Mouse (Mus musculus): ENCODE data around the gene Gopc. TPM values are rescaled to one million over a fixed set of nuclear protein-coding genes. Genes with fewer than 3 reads are reported as not detected.
A peak's percentile ranks its signal among the peaks of the same experiment; 100 is the strongest.

The Gopc gene
- total and polyA plus RNA-seq, 2 experiments from 2014 or later: 7.4 to 10.1 TPM

DNA sequence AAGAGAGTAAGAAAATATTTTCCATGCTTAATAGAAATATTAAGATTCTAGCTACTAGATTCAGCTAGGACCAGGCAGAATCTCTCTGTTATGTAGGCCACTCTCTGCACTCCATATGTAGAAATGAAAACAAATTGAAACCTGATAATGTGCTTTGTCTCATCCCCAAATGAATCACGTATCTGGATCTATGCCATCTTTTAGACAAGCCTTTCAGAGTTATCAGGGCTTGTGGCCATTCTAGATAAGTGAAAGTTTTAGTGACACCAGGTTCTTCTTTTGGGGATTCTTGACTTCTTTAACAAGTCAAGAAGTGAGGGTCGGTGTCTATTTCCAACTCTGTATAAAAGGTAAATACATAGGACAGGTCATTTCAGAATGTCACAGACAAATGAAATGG is 16.8 kb upstream of the Gopc start:
- Histone ChIP-seq H3K9ac (replicated peaks; ENCODE audit: low read depth, low read length) (no peak overlapping the region), H3K9me3 (replicated peaks; ENCODE audit: control insufficient read depth, low read length) (no peaks in the 10 kb centered on the region), H3K4me1 (ENCODE audit: control insufficient read depth, insufficient read depth) (no peaks in the 10 kb centered on the region), H3K27me3 (ENCODE audit: control insufficient read depth, insufficient read depth, low read length) (no peaks in the 10 kb centered on the region), H3K36me3 (replicated peaks; ENCODE audit: control insufficient read depth, insufficient read depth, low read length) (no peaks in the 10 kb centered on the region), H3K4me2 (ENCODE audit: low read depth, low read length) (no peak overlapping the region), H3K4me3 (ENCODE audit: low read depth, low read length) (no peak overlapping the region), H3K27ac (ENCODE audit: low read depth) (no peak overlapping the region)
- DNase-seq (ENCODE audit: low spot score) (no peak), ATAC-seq (ENCODE audit: insufficient read depth, low read depth) (no peak)
- TF ChIP-seq CTCF (IDR thresholded peaks at IDR 0.05; ENCODE audit: low read depth) (no peak), EP300 (IDR thresholded peaks at IDR 0.05; ENCODE audit: low read depth) (no peak)
- 60% methylated on average over 2 of the region's 2 CpGs for WGBS

DNA sequence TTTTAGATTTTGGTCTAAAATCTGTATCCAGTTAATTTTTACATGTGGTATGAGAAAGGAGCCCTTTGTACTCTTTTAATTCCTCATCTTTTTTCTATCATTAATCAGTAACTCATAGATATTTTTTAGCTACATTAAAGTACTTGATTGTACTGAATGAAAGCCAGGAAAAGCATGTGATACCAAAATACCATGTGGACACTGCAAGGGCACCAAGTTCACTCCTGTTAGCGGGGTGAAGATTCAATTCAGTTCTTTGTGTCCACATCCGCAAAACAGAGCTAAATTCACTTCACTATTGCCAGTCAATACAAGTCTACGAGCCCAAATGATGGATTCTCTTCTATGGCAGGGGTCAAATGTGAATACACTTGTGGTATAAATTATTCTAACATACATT is 14.7 kb upstream of the Gopc start:
- Histone ChIP-seq H3K9me3 (replicated peaks; ENCODE audit: control insufficient read depth, low read length) (no peaks in the 10 kb centered on the region), H3K4me3 (ENCODE audit: low read depth, low read length) (no peak overlapping the region), H3K4me1 (ENCODE audit: control insufficient read depth, insufficient read depth) (no peaks in the 10 kb centered on the region), H3K27me3 (ENCODE audit: control insufficient read depth, insufficient read depth, low read length) (no peaks in the 10 kb centered on the region), H3K4me2 (ENCODE audit: low read depth, low read length) (no peak overlapping the region), H3K36me3 (replicated peaks; ENCODE audit: control insufficient read depth, insufficient read depth, low read length) (no peaks in the 10 kb centered on the region), H3K9ac (replicated peaks; ENCODE audit: low read depth, low read length) (no peak overlapping the region), H3K27ac (ENCODE audit: low read depth) (no peak overlapping the region)
- TF ChIP-seq CTCF (IDR thresholded peaks at IDR 0.05; ENCODE audit: low read depth) (no peak), EP300 (IDR thresholded peaks at IDR 0.05; ENCODE audit: low read depth) (no peak)
- WGBS: 82% methylated on average over 3 of the region's 3 CpGs
- no peak for ATAC-seq (ENCODE audit: insufficient read depth, low read depth)
- DNase-seq (ENCODE audit: low spot score): no peak

GRCm38 (mm10) chr10:52391208-52391607 is 9.3 kb upstream of the Gopc start:
- Histone ChIP-seq H3K9ac (replicated peaks; ENCODE audit: low read depth, low read length) (no peak overlapping the region), H3K9me3 (replicated peaks; ENCODE audit: control insufficient read depth, low read length) (no peaks in the 10 kb centered on the region), H3K27ac (ENCODE audit: low read depth) (no peak overlapping the region), H3K4me1 (ENCODE audit: control insufficient read depth, insufficient read depth) (no peaks in the 10 kb centered on the region), H3K4me3 (ENCODE audit: low read depth, low read length) (no peak overlapping the region), H3K27me3 (ENCODE audit: control insufficient read depth, insufficient read depth, low read length) (no peaks in the 10 kb centered on the region), H3K4me2 (ENCODE audit: low read depth, low read length) (no peak overlapping the region), H3K36me3 (replicated peaks; ENCODE audit: control insufficient read depth, insufficient read depth, low read length) (no peaks in the 10 kb centered on the region)
- DNase-seq (ENCODE audit: low spot score): no peak
- WGBS: 50% methylated on average over 2 of the region's 2 CpGs
- TF ChIP-seq EP300 (IDR thresholded peaks at IDR 0.05; ENCODE audit: low read depth) (no peak), CTCF (IDR thresholded peaks at IDR 0.05; ENCODE audit: low read depth) (no peak)
- no peak for ATAC-seq (ENCODE audit: insufficient read depth, low read depth)

DNA sequence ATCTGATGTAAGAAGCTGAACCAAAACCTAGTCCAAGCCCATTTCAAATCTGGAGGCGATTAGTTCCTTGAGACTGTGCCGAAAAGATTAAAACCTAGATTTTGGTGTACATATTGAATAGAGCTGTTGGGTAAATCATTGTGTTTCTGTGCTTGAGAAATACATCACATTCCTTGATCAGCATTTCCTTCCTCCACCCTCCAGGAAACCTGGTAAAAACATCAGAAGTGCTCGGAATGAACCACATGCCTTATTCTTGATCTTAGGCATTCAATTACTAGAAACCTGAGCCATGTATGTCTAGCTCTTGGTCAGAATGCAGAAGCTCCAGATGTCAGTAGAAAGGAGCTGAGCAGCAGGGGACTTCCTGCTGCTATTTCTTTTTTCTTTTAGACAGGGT is 7.5 kb upstream of the Gopc start:
- Histone ChIP-seq H3K27ac (ENCODE audit: low read depth) (peak overlapping the region; percentile 73), H3K4me1 (ENCODE audit: control insufficient read depth, insufficient read depth) (no peaks in the 10 kb centered on the region), H3K9ac (replicated peaks; ENCODE audit: low read depth, low read length) (no peak overlapping the region), H3K9me3 (replicated peaks; ENCODE audit: control insufficient read depth, low read length) (no peaks in the 10 kb centered on the region), H3K4me3 (ENCODE audit: low read depth, low read length) (no peak overlapping the region), H3K27me3 (ENCODE audit: control insufficient read depth, insufficient read depth, low read length) (no peaks in the 10 kb centered on the region), H3K4me2 (ENCODE audit: low read depth, low read length) (no peak overlapping the region), H3K36me3 (replicated peaks; ENCODE audit: control insufficient read depth, insufficient read depth, low read length) (no peaks in the 10 kb centered on the region)
- TF ChIP-seq EP300 (IDR thresholded peaks at IDR 0.05; ENCODE audit: low read depth) (0 out of 2 replicates have a peak, but pooled peaks have one; percentile 42), CTCF (IDR thresholded peaks at IDR 0.05; ENCODE audit: low read depth) (no peak)
- ATAC-seq (ENCODE audit: insufficient read depth, low read depth): no peak
- WGBS: 68% methylated on average over 3 of the region's 3 CpGs
- DNase-seq (ENCODE audit: low spot score): no peak

DNA sequence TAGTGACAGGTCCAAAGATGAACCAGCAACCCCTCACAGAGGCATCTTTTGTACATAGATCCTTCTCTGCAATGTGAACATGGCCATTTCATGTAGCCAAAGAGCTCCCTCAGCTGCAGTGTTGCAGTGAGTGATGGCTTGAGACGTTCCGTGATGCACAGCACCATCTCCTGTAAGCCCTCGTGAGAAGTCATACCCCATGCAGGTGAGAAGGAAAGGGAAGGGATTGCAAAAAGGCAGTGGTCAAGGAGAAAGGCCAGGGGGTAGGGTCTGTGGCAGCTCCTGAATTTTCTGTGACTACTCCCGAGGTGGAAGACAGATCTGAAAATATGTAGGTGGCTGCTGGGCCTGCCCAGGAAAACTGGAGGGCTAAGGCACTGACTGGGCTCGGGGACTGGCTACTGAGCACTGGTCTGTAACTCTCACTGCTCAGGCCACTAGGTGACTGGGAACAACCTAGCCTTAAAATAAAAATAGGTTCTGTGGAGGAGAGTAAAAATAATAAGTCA is 7.1 kb upstream of the Gopc start, which contains the start of gene Nepn:
Gene Nepn, plus strand, starts transcription at position 51 of the 509 bp plus-strand sequence.
- H3K9me3 ChIP-seq (replicated peaks; ENCODE audit: control insufficient read depth, low read length): no peaks in the 10 kb centered on the region
- peak within 1 kb of the TSS; percentile 73 for H3K27ac ChIP-seq (ENCODE audit: low read depth)
- no peak within 1 kb of the TSS for H3K4me3 ChIP-seq (ENCODE audit: low read depth, low read length)
- H3K4me1 ChIP-seq (ENCODE audit: control insufficient read depth, insufficient read depth): no peaks in the 10 kb centered on the region
- ATAC-seq (ENCODE audit: insufficient read depth, low read depth) (no peak), DNase-seq (ENCODE audit: low spot score) (no peak)
- H3K36me3 ChIP-seq (replicated peaks; ENCODE audit: control insufficient read depth, insufficient read depth, low read length): no peaks in the 10 kb centered on the region
- TF ChIP-seq CTCF (IDR thresholded peaks at IDR 0.05; ENCODE audit: low read depth) (no peak), EP300 (IDR thresholded peaks at IDR 0.05; ENCODE audit: low read depth) (no peak)
- no peaks in the 10 kb centered on the region for H3K27me3 ChIP-seq (ENCODE audit: control insufficient read depth, insufficient read depth, low read length)
- H3K9ac ChIP-seq (replicated peaks; ENCODE audit: low read depth, low read length): no peak within 1 kb of the TSS
- H3K4me2 ChIP-seq (ENCODE audit: low read depth, low read length): no peak within 1 kb of the TSS
- WGBS: 56% methylated on average over 5 of the region's 5 CpGs

DNA sequence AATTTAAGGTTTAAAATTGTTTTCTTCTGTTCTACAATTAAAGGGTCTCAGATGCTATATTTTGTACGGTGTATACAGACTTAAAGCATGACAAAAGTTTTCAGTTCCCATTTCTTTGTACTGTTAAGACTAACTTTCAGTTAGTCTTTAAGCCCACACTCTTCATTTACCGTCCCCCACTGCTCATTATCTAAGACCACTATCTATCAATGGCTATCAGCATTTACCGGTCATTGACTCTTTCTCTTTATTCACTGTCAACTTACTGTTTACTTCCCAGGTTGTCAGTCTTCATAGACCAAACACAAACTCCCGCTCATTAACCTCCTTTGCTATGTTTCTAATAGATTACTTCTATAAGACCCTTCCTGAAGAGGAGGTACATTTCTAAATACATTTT is 5.3 kb upstream of the Gopc start:
- 62% methylated on average over 4 of the region's 4 CpGs for WGBS
- DNase-seq (ENCODE audit: low spot score) (no peak), ATAC-seq (ENCODE audit: insufficient read depth, low read depth) (no peak)
- no peaks in the 10 kb centered on the region for H3K36me3 ChIP-seq (replicated peaks; ENCODE audit: control insufficient read depth, insufficient read depth, low read length)
- no peaks in the 10 kb centered on the region for H3K27me3 ChIP-seq (ENCODE audit: control insufficient read depth, insufficient read depth, low read length)
- H3K4me1 ChIP-seq (ENCODE audit: control insufficient read depth, insufficient read depth): peaks cover 7% of the 10 kb centered on the region; the same call in 1 of the 2 replicates
- TF ChIP-seq CTCF (IDR thresholded peaks at IDR 0.05; ENCODE audit: low read depth) (no peak), EP300 (IDR thresholded peaks at IDR 0.05; ENCODE audit: low read depth) (no peak)
- no peak overlapping the region for H3K9ac ChIP-seq (replicated peaks; ENCODE audit: low read depth, low read length)
- H3K4me2 ChIP-seq (ENCODE audit: low read depth, low read length): no peak overlapping the region
- H3K27ac ChIP-seq (ENCODE audit: low read depth): no peak overlapping the region
- H3K9me3 ChIP-seq (replicated peaks; ENCODE audit: control insufficient read depth, low read length): no peaks in the 10 kb centered on the region
- H3K4me3 ChIP-seq (ENCODE audit: low read depth, low read length): no peak overlapping the region

Measured in heart, postnatal 0 days (tissue).